Mouse (Mus musculus) mouse embryonic stem cell (cell line): ENCODE measurements around the gene Car6.

Experiments used
- in situ Hi-C, 2 experiments: fragments of 300-500 bp; cut with MboI; formaldehyde crosslinking; loops; 1 replicate in 1 of 2; 3 replicates in 1 of 2; pipeline ENCODE4 v1.14.3; 2019 to 2020; ENCODE audit warnings: low sequenced_read_pairs in 2 of 2, low pct_unique_long_range_greater_than_20kb in 1 of 2, mixed read lengths in 1 of 2; ENCODE audit not compliant: unreplicated experiment in 1 of 2

Gene Car6

DNA sequence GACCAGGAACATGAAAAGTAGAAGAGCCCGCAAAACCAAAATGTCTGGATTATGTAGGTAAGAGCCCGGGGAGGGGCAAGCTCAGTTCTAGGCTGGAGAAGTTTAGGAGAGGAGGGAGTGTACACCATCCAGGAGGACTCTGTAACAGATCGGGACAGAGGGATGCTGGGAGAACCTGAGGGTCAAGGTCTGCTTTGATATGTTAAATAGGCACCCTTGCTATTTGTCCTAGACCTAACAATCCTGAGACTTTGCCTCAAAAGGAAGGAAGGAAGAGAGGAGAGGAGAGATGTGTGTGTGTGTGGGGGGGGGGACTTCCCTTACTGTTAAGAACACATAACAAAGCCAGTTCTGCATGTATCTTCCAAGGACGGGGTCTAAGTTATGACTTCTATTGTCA, 45.8 kb downstream of the Car6 start:
- in situ Hi-C loops = no loop called here

DNA sequence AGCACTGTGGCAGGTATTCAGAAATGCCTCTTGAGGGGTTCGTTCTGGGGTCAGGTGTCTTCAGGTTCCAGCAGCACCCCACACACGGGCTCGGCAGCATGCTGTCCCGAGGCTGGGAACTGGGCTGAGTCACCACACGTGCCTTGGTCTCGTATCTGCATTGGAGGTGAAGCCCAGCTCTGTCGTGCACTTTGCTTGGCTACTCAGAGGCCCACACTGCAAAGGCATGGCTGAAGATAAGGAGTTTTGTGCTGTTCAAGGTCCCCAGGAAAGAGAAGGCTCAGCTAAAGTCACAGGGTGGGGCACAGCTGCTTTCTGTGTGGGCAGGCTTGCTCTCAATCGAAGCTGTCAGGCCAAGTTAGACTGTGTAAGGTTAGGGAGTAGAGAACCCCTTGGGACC, 48.6 kb downstream of the Car6 start:
- in situ Hi-C loops = no loop called here

DNA sequence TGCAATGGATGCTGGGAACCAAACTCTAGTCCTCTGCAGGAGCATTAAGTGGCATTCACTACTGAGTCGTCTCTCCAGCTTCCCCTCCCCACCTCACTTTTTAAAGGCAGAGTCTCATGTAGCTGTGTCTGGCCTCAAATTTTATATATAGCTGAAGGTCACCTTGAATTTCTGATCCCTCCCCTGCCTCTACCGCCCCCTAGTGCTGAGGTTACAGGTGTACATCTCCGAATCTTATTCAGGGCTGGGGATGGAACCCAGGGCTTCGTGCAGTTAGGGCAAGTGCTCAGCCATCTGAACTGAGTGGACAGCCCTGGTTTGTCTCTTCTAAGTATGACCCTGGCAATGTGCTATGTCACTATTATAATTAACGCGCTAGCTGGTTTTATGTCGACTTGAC, 50.1 kb downstream of the Car6 start:
- in situ Hi-C loops = no loop called here

DNA sequence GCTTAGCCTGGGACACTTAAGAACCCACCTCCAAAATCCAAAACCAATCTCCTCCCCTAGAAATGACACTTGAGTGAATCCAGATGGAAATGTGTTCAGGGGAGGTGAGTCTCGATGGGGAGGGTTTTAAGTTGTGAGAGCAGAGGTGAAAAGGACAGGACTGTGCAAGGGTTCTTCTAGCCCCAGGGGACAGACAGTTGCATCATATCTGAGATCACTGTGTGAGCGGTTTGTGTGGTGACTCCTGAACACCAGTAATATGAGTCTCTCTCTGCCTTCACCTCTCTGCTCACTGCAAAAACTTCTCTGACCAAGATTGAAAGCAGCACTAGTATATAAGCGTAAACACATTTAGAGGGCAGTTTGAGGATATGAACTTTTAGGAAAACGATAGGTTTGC, 54.8 kb downstream of the Car6 start:
- in situ Hi-C loops = no loop called here

- in situ Hi-C loops = no loop called here
Measured at GRCm38 (mm10) chr4:150144242-150144641, 56.9 kb downstream of the Car6 start.

DNA sequence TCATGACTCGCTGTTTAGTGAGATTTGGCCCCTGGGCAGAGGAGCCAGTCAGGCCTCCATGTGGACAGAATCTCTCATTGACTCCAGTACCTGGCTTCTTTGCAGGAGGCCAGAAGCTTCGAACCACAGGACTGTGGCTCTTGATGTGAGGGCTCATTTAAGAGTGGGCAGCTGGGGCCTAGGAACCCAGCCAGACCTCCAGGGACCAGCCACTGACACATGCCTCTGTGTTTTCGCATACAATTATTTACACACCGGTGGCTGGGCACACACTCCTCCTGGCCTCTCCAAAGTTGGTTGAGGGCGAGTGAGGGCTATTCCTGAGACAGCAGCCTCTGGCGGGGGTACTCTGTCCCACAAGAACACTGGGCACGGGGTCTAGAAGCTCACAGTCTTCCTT, 60.8 kb downstream of the Car6 start:
- in situ Hi-C loops = no loop called here

DNA sequence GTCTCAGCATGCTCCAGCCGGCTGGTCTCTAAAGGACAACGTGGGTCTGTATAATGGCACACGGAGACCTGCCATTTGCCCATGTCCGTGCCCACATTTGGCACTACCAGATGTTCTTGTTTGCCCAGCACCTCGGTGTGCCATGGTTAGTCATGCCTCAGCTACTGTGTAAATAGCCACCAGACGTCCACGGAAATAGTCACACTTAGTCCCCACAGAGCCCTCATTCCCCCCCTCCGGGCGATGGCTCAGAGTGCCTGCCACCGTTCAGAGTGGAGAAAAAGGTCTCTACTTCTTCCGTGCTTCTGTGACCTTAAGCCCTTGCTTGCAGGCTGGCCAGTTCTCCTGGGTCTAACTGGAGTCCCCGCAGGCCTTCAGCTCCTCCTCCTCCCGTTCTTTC, 62.0 kb downstream of the Car6 start:
- in situ Hi-C loops = no loop called here

DNA sequence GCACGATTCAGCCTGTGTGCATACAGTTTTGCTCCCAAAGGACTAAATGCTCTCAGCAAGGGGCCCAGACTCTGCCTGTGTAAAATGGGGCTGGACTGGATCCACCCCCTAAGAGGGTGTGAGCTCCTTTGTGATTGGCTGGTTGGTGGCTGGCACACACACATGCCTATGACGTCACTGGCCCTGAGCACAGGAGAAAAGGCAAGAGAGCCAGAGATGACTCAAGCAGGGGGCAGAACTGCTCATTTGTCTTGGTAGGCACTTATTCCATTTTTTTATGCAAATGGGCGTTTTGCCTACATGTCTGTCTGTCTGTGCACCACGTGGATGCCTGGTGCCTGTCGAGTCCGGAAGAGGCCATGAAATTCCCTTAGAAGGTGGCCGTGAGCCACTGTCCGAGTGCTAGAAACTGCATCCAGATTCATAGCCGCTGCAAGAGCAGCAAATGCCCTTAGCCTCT, 63.0 kb downstream of the Car6 start:
- in situ Hi-C loops = no loop called here

DNA sequence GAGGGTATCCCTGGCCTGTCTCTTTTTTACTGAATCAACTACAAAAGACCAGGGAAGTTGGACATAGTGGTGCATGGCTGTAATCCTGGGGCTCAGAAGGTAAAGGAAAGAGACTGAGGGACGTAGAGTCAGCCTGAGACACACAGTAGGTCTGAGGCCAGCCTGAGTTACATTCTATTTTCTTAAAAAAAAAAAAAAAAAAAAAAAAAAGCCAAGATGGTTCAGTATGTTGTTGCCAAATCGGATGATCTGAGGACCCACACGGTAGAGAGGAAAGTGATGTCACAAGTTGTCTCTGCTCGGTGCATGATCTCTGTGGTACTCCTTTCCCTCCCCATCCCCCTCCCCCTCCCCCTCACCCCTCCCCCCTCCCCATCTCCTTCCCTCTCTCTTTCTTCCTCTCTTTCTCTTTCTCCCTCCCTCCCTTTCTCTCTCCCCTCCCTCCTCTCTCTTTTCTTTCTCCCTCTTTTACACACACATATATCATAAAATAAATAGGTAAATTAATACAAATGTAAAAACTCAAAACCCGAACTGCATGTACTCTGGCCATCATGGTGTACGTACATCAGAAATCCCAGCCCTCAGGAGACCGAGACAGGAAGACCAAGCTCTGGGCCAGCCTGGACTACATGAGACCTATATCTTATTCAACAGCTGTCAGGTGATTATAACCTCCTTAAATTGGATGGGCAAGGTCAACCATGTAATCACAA, 63.6 kb downstream of the Car6 start:
- in situ Hi-C loops = no loop called here
